Mouse (Mus musculus) cerebellum, adult (tissue): ENCODE results near the gene Osgep.
"Not testable (repeated sequence)": the region's sequence is repeated elsewhere in the genome, so short reads cannot be mapped to it uniquely, and the experiment has no call there.

ENCODE experiments used
- ATAC-seq: cut with Nextera tagmentation; 2 replicates; pipeline ENCODE4 v1.9.2; 2017; ENCODE audit warnings: mild to moderate bottlenecking, moderate library complexity, mixed read lengths; ENCODE audit not compliant: insufficient number of reproducible peaks, low FRiP score, low TSS enrichment

Gene Osgep

DNA sequence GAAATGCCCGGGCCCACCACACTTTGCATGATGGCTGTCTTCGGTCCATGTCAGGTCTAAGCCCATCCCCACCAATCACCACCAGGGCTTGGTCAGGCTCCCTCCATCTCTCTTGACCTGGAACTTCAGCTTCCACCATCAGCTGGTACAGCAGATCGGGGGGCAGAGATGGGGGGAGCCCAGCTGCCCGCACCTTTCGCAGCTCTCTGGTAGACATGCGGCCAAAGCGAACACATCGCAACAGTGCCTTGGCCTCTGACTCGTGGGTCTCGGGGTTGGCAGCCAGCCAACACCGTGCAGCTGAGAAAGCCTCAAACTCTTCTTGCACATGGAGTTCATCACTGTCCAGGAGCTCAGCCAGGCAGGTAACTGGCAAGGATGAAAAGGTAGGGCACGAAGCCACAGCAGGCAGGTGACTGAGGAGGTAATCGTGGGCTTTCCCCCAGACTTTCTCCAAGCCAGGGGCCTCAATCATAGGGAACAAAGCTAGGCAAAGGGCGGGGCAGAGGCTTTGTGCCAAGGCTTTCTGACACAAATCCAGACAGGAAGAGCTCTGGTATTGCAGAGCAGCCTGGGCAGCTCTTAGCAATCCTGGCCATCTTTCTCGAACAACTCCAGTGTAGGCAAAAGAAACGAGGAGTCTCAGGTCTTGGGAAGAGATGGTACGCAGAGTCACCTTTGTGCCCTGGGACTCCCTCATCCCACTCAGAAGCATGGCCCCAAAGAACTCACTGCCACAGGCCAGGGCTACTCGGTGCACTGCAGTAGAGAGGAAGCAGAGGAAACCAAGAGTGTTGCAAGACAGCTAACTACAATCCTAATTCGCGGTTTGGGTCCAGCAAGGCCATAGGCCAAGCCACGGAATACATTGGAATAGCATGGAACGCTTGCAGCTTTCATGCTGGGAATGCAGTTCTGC is 31.9 kb downstream of the Osgep start:
- no peak for ATAC-seq

DNA sequence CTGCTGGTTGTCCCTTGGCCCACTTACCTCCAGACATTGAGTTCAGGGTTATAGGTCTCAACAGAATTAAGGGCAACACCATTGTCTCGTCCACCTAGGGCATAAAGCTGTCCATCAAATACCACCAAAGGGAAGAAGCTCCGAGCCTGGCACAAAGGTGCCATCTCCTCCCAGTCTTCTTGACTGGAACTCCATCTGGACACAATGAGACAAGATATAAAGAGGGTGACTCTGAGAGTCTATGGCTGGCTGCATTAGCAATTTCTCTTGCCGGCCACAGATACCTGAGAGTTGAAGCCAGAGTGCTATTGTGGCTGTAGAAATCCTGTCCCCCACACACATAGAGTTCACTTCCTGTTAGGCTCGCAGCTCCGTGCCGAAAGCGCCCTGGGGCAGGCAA is 32.6 kb downstream of the Osgep start:
- no peak for ATAC-seq

DNA sequence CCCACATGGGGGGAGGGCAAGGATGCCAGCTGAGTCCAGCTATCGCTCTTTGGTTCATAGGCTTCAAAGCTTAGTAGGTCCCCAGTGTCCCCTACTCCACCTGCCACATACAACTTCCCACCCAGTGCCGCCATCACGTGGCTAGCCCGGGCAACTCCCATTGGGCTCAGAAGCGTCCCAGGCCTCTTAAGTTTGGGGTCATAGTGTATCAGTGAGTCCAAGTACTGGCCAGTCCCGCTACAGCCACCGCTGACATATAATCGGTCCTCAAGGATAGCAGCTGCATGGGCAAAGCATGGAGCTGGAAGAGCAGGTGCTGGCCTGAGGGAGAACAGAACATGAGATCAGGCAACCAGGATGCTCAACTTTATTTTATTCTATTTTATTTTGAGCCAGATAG is 33.1 kb downstream of the Osgep start:
- ATAC-seq: no peak

DNA sequence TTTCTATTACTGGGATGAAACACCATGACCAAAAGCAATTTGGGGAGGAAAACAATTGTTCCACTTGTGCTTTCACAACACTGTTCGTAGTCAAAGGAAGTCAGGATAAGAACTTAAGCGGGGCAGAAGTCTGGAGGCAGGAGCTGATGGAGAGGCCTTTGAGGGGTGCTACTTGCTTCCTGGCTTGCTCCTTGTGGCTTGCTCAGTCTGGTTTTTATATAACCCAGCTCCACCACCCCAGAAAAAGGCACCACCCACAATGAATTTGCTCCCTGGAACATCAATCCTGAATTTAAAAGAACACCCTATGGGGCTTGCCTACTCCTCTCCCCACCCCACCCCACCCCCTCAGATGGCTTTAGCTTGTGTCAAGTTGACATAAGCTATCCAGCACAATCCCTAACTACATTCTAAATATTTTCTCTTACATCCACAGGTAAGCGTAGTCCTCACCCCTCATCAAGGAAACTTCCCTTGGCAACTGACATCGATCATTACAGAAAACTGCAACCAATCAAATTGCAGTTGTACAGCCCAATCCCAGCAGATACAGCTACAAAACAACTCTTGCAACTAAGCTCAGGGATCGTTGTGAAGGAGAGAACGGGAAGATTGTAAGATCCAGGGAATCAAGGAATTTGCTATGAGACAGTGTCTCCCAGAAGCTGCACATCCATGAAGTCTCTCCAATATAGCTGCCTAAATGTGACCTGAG is 48.3 kb downstream of the Osgep start:
- no peak for ATAC-seq

DNA sequence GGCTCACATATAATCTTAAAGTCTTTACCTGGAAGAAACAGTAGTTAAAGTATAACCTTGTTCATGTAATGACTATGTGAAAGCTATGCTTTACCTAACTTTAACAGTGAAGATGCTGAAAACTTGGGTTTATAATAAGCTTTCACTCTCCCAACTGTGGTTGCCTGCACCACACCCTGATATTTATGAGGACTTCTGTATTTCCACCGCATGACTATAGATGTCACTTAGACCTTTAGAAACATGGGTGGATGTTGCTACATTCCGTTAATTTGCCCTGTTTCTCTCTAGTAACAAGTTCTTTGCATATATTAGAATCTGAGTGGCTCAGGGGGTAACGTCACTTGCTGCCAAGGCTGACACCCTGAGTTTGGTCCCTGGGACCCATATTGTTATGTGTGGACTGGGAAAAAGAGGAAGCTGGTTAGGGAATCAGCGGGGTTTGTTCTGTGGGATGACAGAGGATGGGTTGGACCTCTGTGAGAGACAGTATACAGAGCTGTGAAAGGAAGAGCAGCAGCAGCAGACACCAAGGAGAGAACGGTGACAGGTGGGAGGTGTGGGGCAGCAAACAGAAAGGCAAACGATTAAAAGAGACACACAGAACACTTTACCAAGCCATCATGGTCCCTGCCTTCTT is 49.0 kb downstream of the Osgep start:
- ATAC-seq: no peak

DNA sequence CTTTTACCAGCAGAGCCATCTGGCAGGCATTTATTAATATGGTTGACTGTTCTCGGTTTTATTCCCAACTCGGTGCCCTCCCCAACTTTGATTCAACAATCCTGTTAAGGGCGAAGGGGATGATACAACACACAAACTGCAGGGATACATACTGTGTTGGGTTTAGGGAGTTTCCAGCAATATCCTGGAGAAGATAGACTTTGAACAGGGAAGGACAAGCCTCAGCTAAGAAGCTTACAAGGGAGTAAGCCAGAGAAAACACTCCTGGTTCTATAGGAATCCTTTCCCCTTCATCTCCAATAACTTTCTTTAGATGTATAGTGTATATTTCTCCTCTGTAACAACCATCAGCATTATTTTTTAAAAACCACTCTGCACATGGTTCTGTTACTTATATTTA is 49.5 kb downstream of the Osgep start:
- ATAC-seq: no peak

DNA sequence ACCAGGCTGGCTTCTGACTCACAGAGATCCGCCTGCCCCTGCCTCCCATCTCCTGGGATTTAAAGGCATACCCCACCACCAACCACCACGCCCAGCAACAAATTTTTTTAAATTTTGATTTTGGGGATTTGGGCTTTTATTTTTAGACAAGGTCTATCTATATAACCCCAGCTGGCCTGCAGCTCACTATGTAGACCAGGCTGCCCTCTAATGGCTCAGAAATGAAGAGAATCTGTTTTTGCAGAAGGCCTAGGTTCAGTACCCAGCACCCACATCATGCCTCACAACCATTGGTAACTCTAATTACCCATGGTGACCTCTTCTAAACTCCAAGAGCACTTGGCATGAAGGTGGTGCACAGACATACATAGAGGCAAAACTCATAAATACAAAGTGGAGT is 53.4 kb downstream of the Osgep start:
- ATAC-seq: no peak

DNA sequence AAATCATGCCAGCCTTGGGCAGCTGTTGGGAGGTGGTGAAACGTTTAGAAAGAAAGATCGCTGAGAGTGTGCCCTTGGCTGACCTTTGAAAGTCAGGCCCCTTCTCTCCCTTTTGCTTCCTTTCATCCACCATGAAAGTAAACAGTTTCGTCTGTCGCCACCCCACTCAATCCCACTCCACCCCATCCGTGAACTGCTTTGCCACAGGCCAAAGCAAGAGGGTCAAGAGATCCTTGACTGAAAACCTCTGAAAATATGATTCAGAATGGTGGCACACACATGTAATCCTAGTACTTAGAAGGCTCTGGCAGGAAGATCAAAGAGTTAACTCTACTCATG is 53.9 kb downstream of the Osgep start:
- 0 out of 2 replicates have a peak, but pooled peaks have one; percentile 23 for ATAC-seq

DNA sequence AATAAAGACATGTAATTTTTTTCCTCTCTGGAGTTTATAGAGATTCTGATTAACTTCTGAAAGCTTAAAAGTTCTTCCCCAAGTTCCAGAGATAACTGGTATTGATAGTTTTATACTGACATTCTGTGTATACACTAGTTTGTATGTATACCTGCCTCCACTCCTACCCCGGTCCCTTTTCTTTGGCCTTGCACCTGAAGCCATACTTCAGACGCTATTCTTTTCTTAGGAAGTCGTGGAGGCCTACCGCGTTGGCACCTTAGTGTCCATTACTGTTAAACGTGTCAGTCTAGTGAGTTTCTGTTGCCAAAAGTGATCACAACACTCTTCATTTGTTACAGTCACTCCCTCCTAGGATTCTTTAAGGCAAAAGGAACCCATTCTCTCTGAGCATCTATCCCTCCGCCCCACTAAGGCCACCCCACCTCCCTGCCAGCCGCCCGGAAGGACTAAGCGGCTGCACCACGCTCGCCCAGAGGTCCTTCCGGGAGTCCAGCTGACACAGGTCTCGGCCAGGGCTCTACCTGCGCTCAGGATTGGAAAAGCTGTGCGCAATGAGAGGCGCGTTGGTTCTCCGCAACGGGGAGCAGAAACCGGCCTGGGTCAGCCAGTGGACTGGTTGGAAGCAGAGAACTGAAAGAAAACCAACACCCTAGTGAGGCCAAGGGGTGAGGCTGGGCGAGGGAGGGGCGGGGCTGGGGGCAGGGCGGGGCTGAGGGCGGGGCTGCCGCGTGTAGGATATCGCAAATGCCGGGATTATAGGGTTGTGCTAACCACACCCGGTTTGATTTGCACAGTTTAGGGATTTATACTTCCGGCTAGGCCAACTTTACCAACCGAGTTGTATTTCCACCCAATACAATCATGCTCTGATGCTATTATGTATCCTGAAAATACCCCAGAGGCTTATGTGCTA is 54.5 kb downstream of the Osgep start, which contains the start of gene Tep1:
TSS of gene Tep1 (minus strand) at position 672 of the 916 bp plus-strand sequence.
- peak; percentile 95 for ATAC-seq

DNA sequence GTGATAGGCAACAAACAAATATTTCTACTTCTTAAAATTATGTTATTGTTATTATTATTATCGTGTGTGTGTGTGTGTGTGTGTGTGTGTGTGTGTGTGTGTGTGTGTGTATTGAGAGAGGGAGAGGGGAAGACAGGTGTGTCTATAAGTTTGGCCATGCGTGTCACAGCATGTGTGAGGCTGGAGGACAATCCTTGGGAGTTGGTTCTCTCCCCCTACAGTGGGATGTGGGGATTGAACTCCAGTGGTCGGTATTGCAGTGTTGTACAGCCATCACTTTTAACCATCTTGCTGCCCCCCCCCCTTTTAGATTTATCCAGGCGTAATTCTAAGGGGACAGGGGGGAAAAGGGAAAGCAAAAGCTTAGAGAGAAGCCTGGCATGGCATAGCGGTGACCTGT is 56.0 kb downstream of the Osgep start:
- no peak for ATAC-seq

DNA sequence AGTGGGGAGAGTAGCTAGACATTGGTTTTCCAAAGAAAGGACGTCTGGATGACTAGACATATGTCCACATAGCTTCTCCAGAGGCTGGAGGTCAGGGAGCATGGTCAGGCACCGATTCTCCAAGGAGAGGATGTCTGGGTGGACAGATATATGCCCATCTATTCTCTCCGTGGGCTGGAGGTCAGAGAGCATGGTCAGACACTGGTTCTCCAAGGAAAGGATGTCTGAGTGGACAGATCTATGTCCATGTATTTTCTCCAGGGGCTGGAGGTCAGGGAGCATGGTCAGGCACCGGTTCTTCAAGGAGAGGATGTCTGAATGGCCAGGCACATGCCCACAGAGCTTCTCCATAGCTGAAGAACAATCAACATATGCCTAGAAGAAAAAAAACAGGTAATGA is 56.5 kb downstream of the Osgep start:
- ATAC-seq: no peak

DNA sequence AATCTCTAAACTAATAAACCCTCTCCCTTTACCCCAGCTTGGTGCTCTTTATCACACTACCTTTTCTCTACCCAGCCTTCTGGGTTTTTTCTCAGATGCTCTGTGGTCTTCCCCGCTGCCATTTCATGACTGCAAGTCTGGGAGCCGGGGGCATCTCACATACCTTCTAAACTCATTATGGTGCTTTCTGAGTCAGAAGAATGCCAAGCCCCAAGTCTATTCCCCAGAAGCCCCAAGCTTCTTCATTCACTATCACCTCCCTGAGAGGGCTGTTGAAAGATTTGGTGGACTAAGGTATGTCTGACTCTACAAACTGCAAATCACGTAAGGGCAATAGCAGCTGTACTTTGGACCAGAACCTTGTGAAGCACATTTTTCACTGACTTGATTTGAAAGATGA is 57.7 kb downstream of the Osgep start:
- ATAC-seq: no peak

DNA sequence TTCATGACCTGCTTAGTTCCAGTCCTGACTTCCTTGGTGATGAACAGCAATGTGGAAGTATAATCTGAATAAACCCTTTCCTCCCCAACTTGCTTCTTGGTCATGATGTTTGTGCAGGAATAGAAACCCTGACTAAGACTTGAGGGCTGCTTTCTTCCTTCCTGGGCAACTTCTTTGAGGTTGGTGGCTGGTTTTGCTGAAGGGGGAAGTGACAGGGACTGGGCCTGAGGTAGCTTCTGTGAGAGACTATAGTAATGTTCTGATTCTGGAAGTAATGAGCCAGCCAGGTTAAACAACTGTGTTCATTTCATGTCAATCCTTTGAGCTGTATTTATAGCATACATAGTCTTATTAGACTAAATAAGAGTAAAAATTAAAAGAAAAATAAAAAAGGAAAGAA is 59.7 kb downstream of the Osgep start:
- not testable (repeated sequence) for ATAC-seq

DNA sequence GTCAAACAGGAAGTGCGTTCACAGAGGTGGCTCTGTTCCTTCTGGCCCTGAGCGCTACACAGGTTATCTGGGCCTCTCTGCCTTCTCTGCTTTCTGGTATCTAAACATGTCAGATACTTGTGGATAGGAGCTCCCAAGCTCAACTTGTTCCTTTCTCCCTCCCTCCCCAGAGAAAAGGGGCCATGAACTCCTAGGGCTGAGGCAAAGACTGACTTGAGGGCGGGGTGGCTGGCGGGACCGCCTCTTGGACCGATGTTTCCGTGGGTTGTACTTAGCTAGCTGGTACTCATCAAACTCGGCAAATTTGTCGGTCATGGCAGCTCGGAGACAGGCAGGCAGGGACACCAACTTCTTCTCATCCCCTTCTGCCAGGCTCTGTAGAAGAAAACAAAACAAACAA is 62.1 kb downstream of the Osgep start:
- no peak for ATAC-seq
